13 mouse cellular contexts compared by ENCODE assay signal in the genomic region with DNA sequence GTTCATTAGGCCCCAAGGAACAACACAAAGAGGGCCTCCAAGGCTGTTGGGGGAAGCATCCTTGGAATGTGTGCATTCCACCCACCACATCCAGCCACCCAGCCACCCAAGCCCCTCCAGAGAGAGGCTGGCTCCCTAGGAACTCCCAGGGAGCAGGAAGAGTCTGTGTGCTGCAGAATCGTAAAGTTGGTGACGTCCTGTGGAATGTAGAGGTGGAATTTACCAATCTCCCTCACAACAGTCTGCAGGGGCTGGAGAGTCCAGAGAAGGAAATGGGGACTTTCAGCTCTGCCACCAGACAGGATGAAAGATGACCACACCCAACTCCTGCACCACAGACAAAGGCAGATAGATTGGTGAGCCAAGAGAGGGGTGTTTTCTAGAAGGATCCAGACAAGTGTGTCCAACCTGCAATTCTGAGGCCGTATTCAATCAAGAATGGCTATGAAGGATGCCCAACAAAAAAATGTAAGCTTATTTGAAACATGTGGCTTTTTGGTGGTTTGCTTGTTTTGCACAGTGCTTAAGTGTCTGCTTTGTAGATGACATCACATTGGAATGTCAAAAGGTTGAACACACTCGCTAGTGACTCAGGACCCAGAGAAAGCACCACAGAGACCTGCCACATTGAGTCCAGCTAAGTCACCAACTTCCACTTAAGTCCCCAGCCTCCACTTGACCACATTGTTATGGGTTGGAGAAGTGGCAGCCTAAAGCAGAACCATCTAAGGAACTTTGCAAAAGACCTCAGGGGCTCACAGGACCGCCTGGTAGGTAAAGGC. TPM values are rescaled to one million over a fixed set of nuclear protein-coding genes. Genes with fewer than 3 reads are reported as not detected.
DNase-seq lines count a peak whose midpoint lies in the region; ATAC-seq and TF ChIP-seq lines count a peak whose summit lies in the region.
"Had no signal": no experiment of that assay in that cellular context is flagged by ENCODE, and none has a peak within 500 bp of the region (broad histone marks: within the 10 kb centered on the region; RNA-seq: fewer than 3 reads in every experiment).

No protein-coding gene starts in this region.

- no peak overlapping the region for H3K4me3 ChIP-seq in lung, embryonic 14.5 days (ENCODE audit: low read depth, low read length)
- H3K4me3 ChIP-seq: erythroblast, embryonic 14.5 days; heart, adult 2 months; liver, embryonic 15.5 days had no signal

- H3K4me2 ChIP-seq in lung, embryonic 14.5 days: no peak overlapping the region
- H3K4me2 ChIP-seq: liver, embryonic 15.5 days had no signal

- ATAC-seq in Patski: peak; percentile 27
- peak; percentile 33; the same call in 1 of the 2 replicates for ATAC-seq in lung, embryonic 14.5 days (ENCODE audit: insufficient read depth)
- ATAC-seq: intestine, postnatal 0 days had no signal

- 0 out of 2 replicates have a peak, but pooled peaks cover 3% of the 10 kb centered on the region for H3K4me1 ChIP-seq in lung, embryonic 14.5 days (ENCODE audit: insufficient read depth)

- POLR2A ChIA-PET in Patski (lab: Charles Lee): no interaction called here

- no peaks in the 10 kb centered on the region for H3K9me3 ChIP-seq in lung, embryonic 14.5 days (ENCODE audit: low read depth, low read length)
- H3K9me3 ChIP-seq: liver, embryonic 15.5 days had no signal

- TF ChIP-seq CTCF in Patski (IDR thresholded peaks at IDR 0.05): no peak
- TF ChIP-seq CTCF in lung, embryonic 14.5 days (IDR thresholded peaks at IDR 0.05; ENCODE audit: low read depth): no peak

- H3K27me3 ChIP-seq in Patski: no peaks in the 10 kb centered on the region
- 0 out of 2 replicates have a peak, but pooled peaks cover under 1% of the 10 kb centered on the region for H3K27me3 ChIP-seq in lung, embryonic 14.5 days (ENCODE audit: insufficient read depth, low read length)

- peak overlapping the region; percentile 36; the same call in 1 of the 2 replicates for H3K27ac ChIP-seq in lung, embryonic 14.5 days (ENCODE audit: low read depth)
- H3K27ac ChIP-seq: heart, adult 2 months; liver, embryonic 15.5 days; stomach, postnatal 0 days had no signal

- WGBS in lung, embryonic 14.5 days: 48% methylated on average over 5 of the region's 5 CpGs

- H3K36me3 ChIP-seq in lung, embryonic 14.5 days (ENCODE audit: insufficient read depth): no peaks in the 10 kb centered on the region
- H3K36me3 ChIP-seq: liver, embryonic 15.5 days had no signal

- DNase-seq in kidney, postnatal 4 days: peak; percentile 14 to 18
- no peak for DNase-seq in kidney, postnatal 14 days
- DNase-seq in Patski (ENCODE audit: low read depth, low spot score): no peak
- peak; percentile 24 for DNase-seq in lung, embryonic 14.5 days
- DNase-seq in yolk sac, embryonic 10.5 days (ENCODE audit: low spot score): peak; percentile 30
- no peak for DNase-seq in right cerebral cortex, postnatal 10 days (ENCODE audit: low spot score in 2 of 2)
- DNase-seq in spleen, postnatal 14 days (ENCODE audit: low spot score in 2 of 2): no peak
- DNase-seq: adrenal gland, postnatal 10 days; heart, adult 2 months had no signal

- CTCF ChIA-PET in Patski (lab: Charles Lee): interaction anchor here (1.2 kb wide), 1 partner anchor 23 kb away, joined by 3 read pairs; no protein-coding TSS in a partner anchor

- H3K9ac ChIP-seq in lung, embryonic 14.5 days: no peak overlapping the region
- H3K9ac ChIP-seq: liver, embryonic 15.5 days had no signal

- in situ Hi-C loops in Patski (cut with MboI; ENCODE audit: low pct_unique_long_range_greater_than_20kb): loop anchor here (5.0 to 10.0 kb wide), 2 partner anchors 43 to 60 kb away; no protein-coding TSS in a partner anchor

RNA-seq across cellular contexts. Expression of a gene that starts 5.7 kb away (rescaled TPM):
- 0.42 TPM for polyA plus RNA-seq in Patski (2021)
- polyA plus RNA-seq in lung, embryonic 14.5 days (2014; fragmentation: Nextera tagmentation; extraction: Ambion mirVana): 1.5 and 2.6 TPM in 2 replicates

RNA-seq across cellular contexts. Expression of a gene that starts 15.3 kb away (rescaled TPM):
- 0.04 TPM for polyA plus RNA-seq in Patski (2021)
- polyA plus RNA-seq in lung, embryonic 14.5 days (2014; fragmentation: Nextera tagmentation; extraction: Ambion mirVana): 0.16 and 0.39 TPM in 2 replicates
- polyA plus RNA-seq: erythroblast, embryonic 14.5 days; intestine, postnatal 0 days; liver, embryonic 15.5 days; stomach, postnatal 0 days had no signal

Comparison
In these comparisons a context has a peak if more than half of its experiments do, and no peak if none do; other contexts are left out.
1. DNase-seq: peak in kidney, postnatal 4 days (2 of 2), lung, embryonic 14.5 days (single experiment) and yolk sac, embryonic 10.5 days (single experiment); none in kidney, postnatal 14 days (single experiment), Patski (single experiment), right cerebral cortex, postnatal 10 days (0 of 2) and spleen, postnatal 14 days (0 of 2).